Mouse (Mus musculus): ENCODE data around the gene Trio.

GRCm38 (mm10) chr15:27923280-27923986 is 102.2 kb downstream of the Trio start:
- TF ChIP-seq CTCF (IDR thresholded peaks at IDR 0.05; ENCODE audit: extremely low read depth, insufficient read depth, insufficient read length, insufficient replicate concordance) (no peak), POLR2A (IDR thresholded peaks at IDR 0.05; ENCODE audit: low read depth, low read length) (no peak)
